Mouse (Mus musculus) forebrain, embryonic 16.5 days (tissue): ENCODE data around the gene Gnb3. TPM values are rescaled to one million over a fixed set of nuclear protein-coding genes. Genes with fewer than 3 reads are reported as not detected.
"Not testable (repeated sequence)": the region's sequence is repeated elsewhere in the genome, so short reads cannot be mapped to it uniquely, and the experiment has no call there.

ENCODE experiments used
- ATAC-seq: fragments of 200-750 bp; cut with Nextera tagmentation; 2 replicates; pipeline ENCODE4 v1.8.0; 2017; ENCODE audit warnings: mild to moderate bottlenecking, moderate library complexity
- H3K27ac ChIP-seq: fragments of 300-500 bp; sonication (generic); 2 replicates; pipeline ENCODE4 v1.5.1; 2014; ENCODE audit warnings: low read length, control low read depth
- H3K27me3 ChIP-seq: fragments of 300-500 bp; sonication (generic); replicated peaks from 2 replicates; pipeline ENCODE4 v1.6.1; 2014; ENCODE audit warnings: low read length; ENCODE audit not compliant: control insufficient read depth, insufficient read depth
- H3K36me3 ChIP-seq: fragments of 300-500 bp; sonication (generic); 2 replicates; pipeline ENCODE4 v1.6.1; 2014; ENCODE audit not compliant: control insufficient read depth, insufficient read depth
- H3K4me1 ChIP-seq: fragments of 300-500 bp; sonication (generic); replicated peaks from 2 replicates; pipeline ENCODE4 v1.6.1; 2014; ENCODE audit warnings: low read length; ENCODE audit not compliant: control insufficient read depth, insufficient read depth
- H3K4me2 ChIP-seq: fragments of 300-500 bp; sonication (generic); 2 replicates; pipeline ENCODE4 v1.6.1; 2014; ENCODE audit warnings: mild to moderate bottlenecking, low read length, control low read depth
- H3K4me3 ChIP-seq: fragments of 300-500 bp; sonication (generic); replicated peaks from 2 replicates; pipeline ENCODE4 v1.5.1; 2014; ENCODE audit warnings: mild to moderate bottlenecking, low read length, control low read depth
- H3K9ac ChIP-seq: fragments of 300-500 bp; sonication (generic); replicated peaks from 2 replicates; pipeline ENCODE4 v1.6.1; 2014; ENCODE audit warnings: low read depth, low read length, control low read depth
- H3K9me3 ChIP-seq: fragments of 300-500 bp; sonication (generic); 2 replicates; pipeline ENCODE4 v1.6.1; 2016; ENCODE audit warnings: low read length; ENCODE audit not compliant: control insufficient read depth
- WGBS: fragments of 180-500 bp; shearing (Covaris S2); extraction: QIAGEN DNeasy Blood & Tissue Kit; methylation state at CpG from one replicate; pipeline ENCODE4 v1.1.7; 2014; 5-methylcytosine and 5-hydroxymethylcytosine counted together
- polyA plus RNA-seq: library from polyadenylated mRNA; unstranded; fragments of >200 nt; fragmentation: Nextera tagmentation; extraction: Ambion mirVana; gene quantifications from 2 replicates; pipeline ENCODE4 v1.2.1, GENCODE M21; 2015

Gene Gnb3
- polyA plus RNA-seq, 1 experiment from 2014 or later = 0.75 TPM

GRCm38 (mm10) chr6:124807986-124808357, 32.1 kb downstream of the Gnb3 start:
- Histone ChIP-seq H3K27ac (no peak overlapping the region), H3K4me1 (peaks cover 34% of the 10 kb centered on the region), H3K4me2 (no peak overlapping the region), H3K36me3 (no peaks in the 10 kb centered on the region), H3K4me3 (no peak overlapping the region), H3K9me3 (no peaks in the 10 kb centered on the region), H3K27me3 (no peaks in the 10 kb centered on the region), H3K9ac (no peak overlapping the region)
- no peak for ATAC-seq
- WGBS = 88% methylated on average over 6 of the region's 6 CpGs

DNA sequence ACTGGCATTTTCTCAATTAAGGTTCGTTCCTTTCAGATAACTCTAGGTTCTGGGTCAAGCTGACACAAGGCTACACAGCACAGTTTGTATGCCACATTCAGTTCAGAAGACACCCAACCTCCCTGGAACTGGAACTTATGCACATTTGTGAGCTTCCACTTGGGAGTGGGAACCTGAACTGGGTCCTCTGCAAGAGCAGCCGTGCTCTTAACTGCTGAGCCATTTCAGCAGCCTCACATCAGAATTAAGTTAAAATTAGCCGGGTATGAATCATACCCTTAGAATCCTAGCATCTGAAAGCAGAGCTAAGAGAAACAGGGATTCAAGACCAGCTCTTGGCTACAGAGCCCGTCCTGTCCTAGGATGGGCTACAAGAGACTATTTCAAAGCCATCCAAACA, 32.7 kb downstream of the Gnb3 start:
- H3K4me3 ChIP-seq = no peak overlapping the region
- no peaks in the 10 kb centered on the region for H3K27me3 ChIP-seq
- H3K4me2 ChIP-seq = no peak overlapping the region
- no peak overlapping the region for H3K27ac ChIP-seq
- H3K36me3 ChIP-seq = no peaks in the 10 kb centered on the region
- no peak for ATAC-seq
- WGBS = 86% methylated on average over 4 of the region's 4 CpGs
- H3K9ac ChIP-seq = no peak overlapping the region
- no peaks in the 10 kb centered on the region for H3K9me3 ChIP-seq
- peaks cover 28% of the 10 kb centered on the region for H3K4me1 ChIP-seq

DNA sequence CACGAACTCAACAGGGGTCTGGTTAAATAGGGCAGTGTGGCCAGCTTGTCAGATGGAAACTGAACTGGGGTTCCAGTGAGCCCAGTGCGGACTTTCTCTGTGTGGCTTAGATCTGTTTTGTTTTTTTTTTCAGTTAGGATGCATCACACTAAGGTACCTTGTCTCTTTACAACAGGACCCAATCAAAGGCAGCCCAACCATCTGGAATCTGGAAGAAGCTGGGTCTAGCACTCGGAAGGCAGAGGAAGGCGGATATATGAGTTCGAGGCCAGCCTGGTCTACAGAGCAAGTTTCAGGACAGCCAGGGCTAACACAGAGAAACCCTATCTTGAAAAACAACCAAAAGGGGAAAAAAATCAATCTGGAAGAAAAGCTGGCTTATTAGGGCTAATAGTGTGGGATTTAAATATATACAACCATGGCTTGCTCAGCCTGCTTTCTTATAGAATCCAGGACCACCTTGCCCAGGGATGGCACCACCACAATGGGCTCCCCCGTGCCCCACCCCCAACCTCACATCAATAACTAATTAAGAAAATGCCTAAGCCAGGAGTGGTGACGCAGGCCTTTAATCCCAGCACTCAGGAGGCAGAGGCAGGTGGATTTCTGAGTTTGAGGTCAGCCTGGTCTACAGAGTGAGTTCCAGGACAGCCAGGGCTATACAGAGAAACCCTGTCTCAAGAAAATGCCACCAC, 33.5 kb downstream of the Gnb3 start:
- WGBS = 69% methylated on average over 7 of the region's 7 CpGs
- peak overlapping the region; percentile 8; the same call in 1 of the 2 replicates for H3K4me3 ChIP-seq
- no peaks in the 10 kb centered on the region for H3K36me3 ChIP-seq
- peak overlapping the region; percentile 69 for H3K27ac ChIP-seq
- H3K27me3 ChIP-seq = no peaks in the 10 kb centered on the region
- H3K4me2 ChIP-seq = peak overlapping the region; percentile 71
- no peaks in the 10 kb centered on the region for H3K9me3 ChIP-seq
- H3K4me1 ChIP-seq = peaks cover 26% of the 10 kb centered on the region
- ATAC-seq = no peak
- H3K9ac ChIP-seq = no peak overlapping the region

DNA sequence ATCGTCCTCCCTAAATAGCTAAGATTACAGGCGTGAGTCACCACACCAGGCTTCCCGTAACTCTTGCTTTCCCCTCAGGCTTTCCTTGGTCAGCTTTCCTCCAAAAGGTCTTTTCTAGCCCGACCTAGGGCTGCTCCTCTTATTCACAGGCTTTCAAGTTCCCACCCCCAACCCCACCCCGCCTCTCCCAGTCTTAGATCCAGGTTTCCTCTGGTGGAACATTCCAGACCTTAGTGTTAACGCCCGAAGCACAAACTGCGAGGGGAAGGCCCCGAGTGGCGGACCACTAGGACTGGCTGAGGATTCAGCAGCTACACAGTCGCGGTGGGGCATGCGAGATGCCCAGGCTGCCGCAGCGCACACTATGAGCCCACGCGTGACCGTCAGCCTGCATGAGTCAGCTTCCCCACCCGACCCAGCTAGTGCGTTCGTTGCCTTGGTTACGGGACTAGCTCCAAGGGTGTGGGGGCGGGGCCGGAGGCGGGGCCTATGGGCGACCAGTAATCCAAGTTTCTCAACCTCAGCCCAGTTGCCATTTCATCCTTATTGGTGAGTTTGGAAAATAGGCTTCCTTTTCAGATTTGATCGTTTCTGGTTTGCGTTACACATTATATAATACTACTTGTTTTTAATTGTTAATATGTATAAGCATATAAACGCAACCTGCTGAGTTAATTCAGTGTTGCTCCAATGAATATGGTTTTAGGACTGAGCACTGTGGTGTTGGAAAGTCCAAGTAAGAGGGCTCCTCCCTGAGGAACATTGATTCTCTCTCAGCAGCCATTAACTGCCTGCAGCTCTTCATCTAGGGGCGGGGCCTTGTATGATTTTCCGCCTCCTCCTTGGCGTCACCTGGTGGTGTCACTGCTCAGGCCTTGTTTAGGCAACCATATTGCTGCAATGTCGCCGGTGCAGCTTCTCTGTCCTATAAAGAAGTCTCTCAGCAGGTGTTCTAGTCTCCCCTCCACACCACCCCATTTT, 34.4 kb downstream of the Gnb3 start:
- Histone ChIP-seq H3K27ac (peak overlapping the region; percentile 81), H3K4me1 (peaks cover 26% of the 10 kb centered on the region), H3K9ac (peak overlapping the region; percentile 47), H3K9me3 (no peaks in the 10 kb centered on the region), H3K4me2 (peak overlapping the region; percentile 71), H3K4me3 (peak overlapping the region; percentile 48), H3K36me3 (no peaks in the 10 kb centered on the region), H3K27me3 (no peaks in the 10 kb centered on the region)
- WGBS = 1% methylated on average over 34 of the region's 34 CpGs
- peak; percentile 84 for ATAC-seq

DNA sequence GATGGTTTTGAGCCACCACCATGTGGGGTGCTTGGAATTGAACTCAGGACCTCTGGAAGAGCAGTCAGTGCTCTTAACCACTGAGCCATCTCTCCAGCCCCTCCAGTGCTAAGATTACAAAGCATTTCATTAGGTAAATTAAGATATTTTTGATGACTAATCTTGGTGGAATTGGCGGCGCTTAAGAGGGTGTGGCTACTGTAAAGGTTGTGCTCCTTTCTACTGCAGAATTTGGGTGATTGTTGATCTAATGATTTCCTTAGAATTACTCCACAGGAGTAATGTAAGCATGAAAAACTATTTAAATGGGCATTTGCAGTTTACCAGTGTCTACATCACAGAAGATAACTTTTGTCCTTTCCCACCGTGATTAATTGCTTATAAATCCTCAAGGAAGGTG, 35.7 kb downstream of the Gnb3 start:
- 87% methylated on average over 3 of the region's 3 CpGs for WGBS
- Histone ChIP-seq H3K4me1 (peaks cover 19% of the 10 kb centered on the region), H3K27ac (no peak overlapping the region), H3K27me3 (no peaks in the 10 kb centered on the region), H3K36me3 (no peaks in the 10 kb centered on the region), H3K4me3 (no peak overlapping the region), H3K9ac (no peak overlapping the region), H3K9me3 (no peaks in the 10 kb centered on the region), H3K4me2 (no peak overlapping the region)
- ATAC-seq = no peak

DNA sequence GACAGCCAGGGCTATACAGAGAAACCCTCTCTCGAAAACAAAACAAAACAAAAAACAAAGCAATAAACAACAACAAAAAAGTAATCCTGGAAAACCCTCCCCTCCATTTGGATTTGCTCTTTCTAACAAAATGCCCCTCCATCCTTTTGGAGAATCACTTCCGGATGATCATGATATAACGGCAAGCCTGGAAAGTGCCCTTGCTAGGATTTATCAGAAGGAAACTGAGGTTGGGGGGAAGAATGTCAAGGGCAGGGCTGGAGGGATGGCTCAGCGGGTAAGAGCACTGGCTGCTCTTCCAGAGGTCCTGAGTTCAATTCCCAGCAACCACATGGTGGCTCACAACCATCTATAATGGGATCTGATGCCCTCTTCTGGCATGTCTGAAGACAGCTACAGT, 36.4 kb downstream of the Gnb3 start:
- ATAC-seq, H3K9me3 ChIP-seq, H3K36me3 ChIP-seq, H3K27ac ChIP-seq, H3K27me3 ChIP-seq, H3K4me3 ChIP-seq, H3K4me2 ChIP-seq, H3K9ac ChIP-seq: not testable (repeated sequence)
- H3K4me1 ChIP-seq = peaks cover 12% of the 10 kb centered on the region
- 97% methylated on average over 4 of the region's 4 CpGs for WGBS

GRCm38 (mm10) chr6:124803061-124803460, 37.0 kb downstream of the Gnb3 start:
- H3K36me3 ChIP-seq = no peaks in the 10 kb centered on the region
- H3K27me3 ChIP-seq = no peaks in the 10 kb centered on the region
- no peak for ATAC-seq
- peaks cover 11% of the 10 kb centered on the region for H3K4me1 ChIP-seq
- H3K9ac ChIP-seq = no peak overlapping the region
- 72% methylated on average over 3 of the region's 3 CpGs for WGBS
- H3K27ac ChIP-seq = no peak overlapping the region
- no peak overlapping the region for H3K4me3 ChIP-seq
- H3K9me3 ChIP-seq = no peaks in the 10 kb centered on the region
- H3K4me2 ChIP-seq = no peak overlapping the region

DNA sequence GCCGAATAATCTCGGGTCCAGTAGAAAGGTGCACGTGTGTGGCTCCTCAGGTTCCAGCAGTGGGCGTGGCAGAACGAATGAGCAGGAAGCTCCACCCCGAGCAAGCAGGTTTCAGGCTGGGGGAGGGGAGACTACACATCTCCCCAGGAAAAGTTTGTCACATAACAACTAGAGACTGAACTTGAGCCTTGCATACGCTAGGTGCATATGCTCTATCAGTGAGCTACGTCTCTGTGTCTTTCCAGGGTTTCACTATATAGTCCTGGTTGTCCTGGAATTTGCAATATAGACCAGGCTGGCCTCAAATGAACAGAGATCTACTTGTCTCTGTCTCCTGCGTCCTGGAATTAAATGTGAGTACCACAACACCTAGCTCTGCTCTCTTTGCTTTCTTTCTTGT, 37.7 kb downstream of the Gnb3 start:
- 16% methylated on average over 6 of the region's 9 CpGs for WGBS
- not testable (repeated sequence) for H3K4me2 ChIP-seq, H3K27me3 ChIP-seq, H3K27ac ChIP-seq, H3K9me3 ChIP-seq, H3K4me3 ChIP-seq, ATAC-seq, H3K9ac ChIP-seq, H3K36me3 ChIP-seq
- H3K4me1 ChIP-seq = peaks cover 11% of the 10 kb centered on the region

GRCm38 (mm10) chr6:124796200-124796599, 43.9 kb downstream of the Gnb3 start:
- H3K27me3 ChIP-seq = no peaks in the 10 kb centered on the region
- ATAC-seq = no peak
- WGBS = 85% methylated on average over 2 of the region's 2 CpGs
- H3K27ac ChIP-seq = no peak overlapping the region
- H3K4me2 ChIP-seq = no peak overlapping the region
- no peak overlapping the region for H3K9ac ChIP-seq
- no peaks in the 10 kb centered on the region for H3K4me1 ChIP-seq
- H3K4me3 ChIP-seq = no peak overlapping the region
- H3K9me3 ChIP-seq = no peaks in the 10 kb centered on the region
- H3K36me3 ChIP-seq = no peaks in the 10 kb centered on the region
